Mouse (Mus musculus): ENCODE results near the gene E330021D16Rik. TPM values are rescaled to one million over a fixed set of nuclear protein-coding genes. Genes with fewer than 3 reads are reported as not detected.
"Not testable (repeated sequence)": the region's sequence is repeated elsewhere in the genome, so short reads cannot be mapped to it uniquely, and the experiment has no call there.

Gene E330021D16Rik
- polyA plus RNA-seq (2017; shearing (Covaris generic)) = 1 to 10 TPM; 1.1 to 1.7 TPM

DNA sequence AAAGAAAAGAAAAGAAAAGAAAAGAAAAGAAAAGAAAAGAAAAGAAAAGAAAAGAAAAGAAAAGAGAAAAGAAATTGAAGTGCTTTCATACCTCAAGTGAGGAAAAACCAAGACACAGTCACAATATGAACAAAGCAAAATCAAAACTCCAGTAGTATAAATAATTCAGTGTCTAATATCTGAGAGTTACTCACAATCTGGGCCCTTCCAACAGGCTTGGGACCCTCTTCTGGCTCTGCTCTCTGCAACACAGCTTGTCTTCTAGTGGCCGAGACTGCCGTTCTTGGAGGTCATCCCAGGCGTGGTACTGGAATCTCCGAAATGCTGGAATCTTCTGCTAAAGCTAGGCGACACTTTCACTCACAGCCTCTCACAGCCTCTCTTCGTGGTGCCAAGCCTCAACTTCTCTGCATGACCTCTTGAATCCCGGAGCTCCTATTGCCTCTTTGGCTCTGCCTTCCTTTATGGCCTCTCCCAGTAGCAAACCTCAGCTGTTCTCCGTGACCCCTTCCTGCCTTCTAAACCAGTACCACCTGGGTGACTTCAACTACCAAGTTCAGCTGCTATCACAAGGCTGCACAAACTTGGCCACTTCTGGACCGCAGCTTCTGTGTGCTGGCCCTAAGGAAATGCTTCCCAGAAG lies at the start of gene E330021D16Rik:
Gene E330021D16Rik (minus strand): TSS at position 437 of the 643 bp plus-strand sequence.
- peak; percentile 52 for ATAC-seq

- ATAC-seq = no peak
Observed at GRCm38 (mm10) chr6:136465021-136465420, 49.7 kb upstream of the E330021D16Rik start.

- peak; percentile 58 for ATAC-seq
Observed at GRCm38 (mm10) chr6:136464121-136464621, 48.8 kb upstream of the E330021D16Rik start.

- peak; percentile 89 for ATAC-seq
Observed at GRCm38 (mm10) chr6:136463491-136463890, 48.1 kb upstream of the E330021D16Rik start.

- no peak for ATAC-seq
Observed at GRCm38 (mm10) chr6:136459156-136459555, 43.8 kb upstream of the E330021D16Rik start.

DNA sequence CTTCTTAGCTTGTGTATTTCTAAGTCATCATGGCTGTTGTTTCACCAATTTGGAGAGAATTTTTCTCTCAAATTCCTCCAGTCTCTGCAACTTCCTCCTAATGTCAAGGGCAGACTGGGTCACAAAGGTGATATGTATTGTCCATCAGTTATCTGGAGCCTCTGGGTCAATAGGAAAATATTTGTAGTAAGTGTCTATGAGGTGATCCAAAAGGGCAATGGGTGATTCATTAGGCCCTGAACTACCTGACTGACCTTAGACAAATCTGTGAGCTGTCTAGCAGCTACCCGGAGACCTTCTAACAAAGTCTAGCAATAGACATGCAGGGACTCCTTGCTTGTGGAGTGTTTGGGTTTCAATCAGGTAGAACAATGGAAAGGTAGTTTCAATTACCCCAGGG lies 40.9 kb upstream of the E330021D16Rik start:
- ATAC-seq = no peak

DNA sequence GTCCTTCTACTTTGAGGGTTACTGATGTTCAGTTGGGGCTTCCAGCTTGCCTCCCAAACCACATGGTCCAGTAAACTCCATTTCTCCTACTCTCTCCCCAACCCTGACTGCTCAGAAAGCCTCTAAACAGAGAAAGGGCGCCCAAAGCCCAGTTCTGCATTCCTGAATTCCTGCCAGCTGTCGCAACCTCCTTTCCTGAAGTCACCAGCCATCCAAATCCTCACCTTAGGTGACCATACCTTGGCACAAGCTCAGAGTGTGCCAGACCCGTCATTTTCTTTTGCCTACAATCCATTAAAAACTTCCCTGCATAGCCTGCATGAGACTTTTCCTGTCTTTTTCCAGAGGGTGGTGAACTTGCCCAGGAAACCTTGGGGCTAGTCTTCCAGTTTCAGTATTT lies 40.3 kb upstream of the E330021D16Rik start:
- ATAC-seq = no peak

- no peak for ATAC-seq
Observed at GRCm38 (mm10) chr6:136452623-136453022, 37.3 kb upstream of the E330021D16Rik start.

DNA sequence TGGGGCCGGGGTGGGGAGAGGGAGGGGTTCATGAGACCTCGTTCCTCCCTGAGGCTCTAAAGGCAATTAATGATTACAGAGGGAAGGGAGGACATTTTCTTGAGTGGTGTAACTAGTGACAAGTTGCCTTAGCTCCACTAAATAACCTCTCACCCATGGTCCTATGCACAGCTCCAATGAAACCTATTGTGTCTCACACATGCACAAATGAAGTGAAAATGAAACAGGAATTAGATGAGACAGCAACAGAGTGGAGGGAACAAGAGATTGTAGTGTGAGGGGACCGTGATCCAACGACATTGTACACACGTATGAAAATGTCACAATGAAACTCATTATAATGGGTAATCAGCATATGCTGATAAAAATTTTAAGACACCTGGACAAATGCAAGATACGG lies 35.5 kb upstream of the E330021D16Rik start:
- ATAC-seq = no peak

- peak; percentile 76 for ATAC-seq
Observed at GRCm38 (mm10) chr6:136449930-136450329, 34.6 kb upstream of the E330021D16Rik start.

DNA sequence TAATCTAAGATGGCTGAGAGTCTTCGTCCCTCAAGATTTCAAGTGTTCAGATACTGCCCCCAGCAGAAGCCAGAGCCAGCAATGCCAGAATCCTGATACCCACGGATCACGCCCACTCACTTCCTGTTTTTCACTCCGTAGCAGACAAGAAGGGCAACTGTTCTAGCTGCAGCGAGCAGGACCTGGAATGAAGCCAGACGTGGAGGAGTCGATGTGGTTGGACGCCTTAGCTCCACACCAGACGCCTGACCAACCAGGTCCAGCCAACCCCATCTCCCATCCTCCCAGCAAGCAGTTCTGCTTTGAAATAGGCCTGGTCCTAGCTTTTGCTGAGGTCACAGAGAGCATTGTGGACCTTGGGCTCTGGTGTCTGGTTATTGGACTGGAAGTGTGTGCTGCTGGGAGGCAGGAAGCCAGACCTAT lies 33.9 kb upstream of the E330021D16Rik start:
- ATAC-seq = peak; percentile 75

- not testable (repeated sequence) for ATAC-seq
Observed at GRCm38 (mm10) chr6:136439205-136439604, 23.8 kb upstream of the E330021D16Rik start.

- not testable (repeated sequence) for ATAC-seq
Observed at GRCm38 (mm10) chr6:136436151-136436550, 20.8 kb upstream of the E330021D16Rik start.

- ATAC-seq = no peak
Observed at GRCm38 (mm10) chr6:136433573-136433972, 18.2 kb upstream of the E330021D16Rik start.

GRCm38 (mm10) chr6:136431896-136432248 lies 16.5 kb upstream of the E330021D16Rik start:
- no peak for ATAC-seq

DNA sequence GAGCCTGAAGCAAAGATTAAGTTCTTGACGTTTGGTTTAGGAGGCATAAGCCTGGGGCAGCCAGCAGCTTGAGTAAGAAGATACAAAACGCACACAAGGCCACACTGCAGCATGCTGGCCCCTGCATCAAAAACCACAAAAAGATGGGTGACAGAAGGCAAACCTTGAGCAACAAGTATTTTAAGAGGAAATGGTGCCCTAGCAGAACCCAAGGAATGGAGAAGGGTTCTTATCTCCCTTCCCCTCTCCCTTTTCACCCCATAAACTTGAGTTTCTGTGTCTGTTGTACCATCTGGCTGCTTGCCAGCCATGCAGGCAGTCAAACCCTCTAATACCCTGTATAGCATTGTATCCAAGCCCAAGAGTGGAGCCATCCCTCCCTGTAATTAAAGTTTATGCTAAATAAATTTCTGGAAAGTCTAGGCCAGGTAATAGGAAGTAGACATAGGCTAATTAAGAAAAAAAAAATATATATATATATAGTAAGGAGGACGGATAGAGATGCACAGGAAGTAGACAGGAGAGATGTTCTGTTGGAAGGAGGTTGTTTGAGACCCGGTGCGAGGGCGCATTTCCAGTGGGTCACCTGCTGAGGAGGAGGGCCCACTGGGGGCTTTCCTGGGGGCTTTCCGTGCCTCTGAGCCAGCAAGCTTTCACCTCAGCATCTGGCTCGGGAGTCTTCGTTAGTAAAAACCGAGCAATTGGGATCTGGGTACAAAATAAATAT lies 16.0 kb upstream of the E330021D16Rik start:
- ATAC-seq = peak; percentile 79

DNA sequence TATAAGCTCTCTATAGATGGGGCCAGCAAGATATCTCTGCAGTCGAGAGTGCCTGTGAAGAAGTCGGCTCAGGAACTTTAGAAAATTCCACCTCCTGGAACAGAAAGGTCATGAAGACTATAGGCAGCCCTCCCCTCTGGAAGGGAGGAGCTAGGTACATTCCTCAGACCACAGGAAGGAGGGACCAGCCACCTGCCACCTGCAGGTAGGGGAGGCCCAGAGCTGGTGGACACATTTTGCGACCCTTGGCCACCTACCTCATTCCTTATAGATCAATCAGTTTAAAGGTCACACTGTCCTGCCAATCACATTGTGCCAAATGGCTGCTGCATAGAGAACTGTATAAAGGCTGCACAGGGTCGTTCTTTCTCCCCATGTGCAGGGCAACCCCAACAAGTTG lies 14.1 kb upstream of the E330021D16Rik start:
- no peak for ATAC-seq

DNA sequence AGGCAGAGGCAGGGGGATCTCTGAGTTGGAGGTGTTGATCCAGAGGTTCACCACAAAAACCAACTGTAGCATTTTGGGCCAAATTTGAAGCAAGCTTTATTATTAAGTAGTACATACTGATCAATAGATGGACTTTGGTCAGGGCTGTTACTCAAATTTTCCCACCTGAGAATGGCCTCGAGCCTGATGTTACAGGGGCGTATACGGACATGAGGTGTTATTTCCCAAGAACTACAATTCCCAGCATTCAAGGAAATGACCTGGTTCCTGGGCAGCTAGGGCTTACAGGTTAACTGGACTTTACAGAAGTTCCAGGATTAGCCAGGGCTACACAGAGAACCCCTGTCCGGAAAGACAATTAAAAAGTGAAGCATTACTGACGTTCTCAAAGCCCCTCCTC lies 13.0 kb upstream of the E330021D16Rik start:
- ATAC-seq = no peak

DNA sequence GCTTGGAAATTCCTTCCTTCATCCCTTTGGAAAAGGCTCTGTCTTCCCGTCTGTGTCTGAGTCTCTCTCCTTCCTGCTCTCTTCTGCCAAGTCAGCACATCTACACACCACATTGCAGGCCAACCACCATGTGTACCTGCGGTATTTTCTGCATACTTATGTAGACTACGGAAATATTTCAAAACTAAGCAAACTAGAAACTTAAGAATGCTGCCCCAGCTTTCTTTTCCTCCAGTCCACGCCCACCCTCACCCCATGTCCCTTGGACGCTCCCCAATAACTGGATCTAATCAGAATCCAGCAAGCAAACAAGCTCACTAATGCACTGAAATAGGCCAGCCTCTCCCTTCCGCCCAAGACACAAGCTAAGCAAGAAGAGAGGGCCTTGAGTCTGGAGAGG lies 11.9 kb upstream of the E330021D16Rik start:
- ATAC-seq = no peak

- ATAC-seq = no peak
Observed at GRCm38 (mm10) chr6:136425956-136426355, 10.6 kb upstream of the E330021D16Rik start.

DNA sequence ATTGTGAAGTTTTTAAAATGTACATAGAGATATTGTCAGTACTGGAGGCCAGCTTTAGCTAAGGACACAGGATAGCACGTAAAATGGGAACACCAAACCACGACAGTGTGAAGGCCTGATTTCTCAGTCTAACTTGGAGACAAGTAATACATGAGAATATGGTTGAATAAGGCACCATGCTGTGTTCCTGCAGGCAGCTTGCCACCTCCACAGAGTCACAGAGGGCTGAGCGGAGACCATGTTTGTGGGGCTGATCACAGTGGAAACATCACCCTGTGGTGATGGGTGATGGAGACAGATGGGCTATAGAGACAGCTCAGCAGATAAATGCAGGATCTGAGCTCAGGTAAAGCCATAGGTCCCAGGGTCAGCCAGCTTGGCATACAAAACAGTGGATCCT lies 8.8 kb upstream of the E330021D16Rik start:
- ATAC-seq = no peak

DNA sequence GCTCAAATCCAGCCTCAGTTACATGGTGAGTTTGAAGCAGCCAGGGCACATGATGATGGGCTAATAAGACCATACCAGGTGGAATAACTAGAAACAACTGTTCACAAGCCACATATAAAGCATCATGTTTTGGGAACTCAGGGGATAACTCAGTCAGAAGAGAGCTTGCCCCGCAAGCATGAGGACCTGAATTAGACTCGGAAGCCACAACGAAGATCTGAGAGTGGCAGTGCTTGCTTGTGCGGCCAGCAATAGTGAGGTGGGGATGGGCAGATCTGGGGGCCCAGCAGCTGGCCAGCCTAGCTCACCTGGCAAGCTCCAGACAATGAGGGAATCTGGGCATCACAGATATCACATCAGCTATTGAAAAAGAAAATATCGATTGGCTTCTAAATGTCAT lies 7.8 kb upstream of the E330021D16Rik start:
- no peak for ATAC-seq

DNA sequence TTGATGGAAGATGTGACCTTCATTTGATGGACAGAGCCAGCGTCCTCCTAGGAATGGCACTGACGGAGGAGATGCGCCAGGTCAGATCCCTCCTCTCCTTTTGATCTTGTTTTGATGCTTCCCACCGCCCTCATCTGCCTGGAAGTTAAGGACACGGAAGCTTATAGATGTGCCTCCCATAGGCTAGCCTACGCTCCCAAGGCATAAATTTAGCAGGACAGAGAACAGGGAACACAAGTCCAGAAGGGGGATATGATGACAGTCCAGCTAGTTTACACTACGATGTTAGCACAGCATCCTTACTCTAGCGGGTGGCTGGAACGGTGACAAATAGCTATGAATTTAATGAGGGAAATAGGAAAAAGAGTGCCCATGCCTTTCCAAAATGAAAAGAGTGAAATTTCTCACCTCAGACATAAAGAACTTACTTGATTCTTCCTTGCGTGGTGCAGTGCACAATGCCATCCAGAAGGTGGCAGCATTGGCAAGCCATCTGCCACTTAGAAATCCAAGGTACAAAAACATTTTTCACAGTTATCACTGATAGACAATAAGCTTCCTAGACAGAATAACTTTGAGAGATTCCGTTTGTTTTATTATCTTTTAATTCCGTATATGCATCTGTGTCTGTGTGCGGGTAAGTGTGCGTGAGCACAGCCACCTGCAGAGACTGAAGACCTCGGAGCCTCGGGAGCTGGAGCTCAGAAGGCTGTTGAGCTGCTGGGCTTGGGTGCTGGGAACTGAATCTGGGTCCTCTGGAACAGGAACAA lies 6.9 kb upstream of the E330021D16Rik start:
- ATAC-seq = peak; percentile 84

All from CD4-positive, CD25-positive, alpha-beta regulatory T cell, adult 4 months (primary cell).